In genomic region chr6:117857990-117858389, GRCm38 (mm10) we compare ENCODE assay signal across 16 mouse cellular contexts. TPM values are rescaled to one million over a fixed set of nuclear protein-coding genes. Genes with fewer than 3 reads are reported as not detected.
DNase-seq lines count a peak whose midpoint lies in the region; ATAC-seq and TF ChIP-seq lines count a peak whose summit lies in the region.
"Had no signal": no experiment of that assay in that cellular context is flagged by ENCODE, and none has a peak within 500 bp of the region (broad histone marks: within the 10 kb centered on the region; RNA-seq: fewer than 3 reads in every experiment).

No protein-coding gene starts in this region.

- no peaks in the 10 kb centered on the region for H3K9me3 ChIP-seq in midbrain, embryonic 14.5 days (ENCODE audit: control insufficient read depth, low read length)
- H3K9me3 ChIP-seq in midbrain, embryonic 16.5 days (replicated peaks; ENCODE audit: control insufficient read depth, low read length, poor library complexity, severe bottlenecking): no peaks in the 10 kb centered on the region
- H3K9me3 ChIP-seq: limb, embryonic 15.5 days had no signal

- no peaks in the 10 kb centered on the region for H3K4me1 ChIP-seq in kidney, adult 2 months (ENCODE audit: control insufficient read depth, insufficient read depth, low read length)
- no peaks in the 10 kb centered on the region for H3K4me1 ChIP-seq in midbrain, embryonic 14.5 days (ENCODE audit: control insufficient read depth, insufficient read depth, low read length)
- H3K4me1 ChIP-seq in midbrain, embryonic 16.5 days (ENCODE audit: control insufficient read depth, insufficient read depth, low read length): no peaks in the 10 kb centered on the region; the same call in 1 of the 2 replicates

- no peak for ATAC-seq in midbrain, embryonic 14.5 days (ENCODE audit: low FRiP score, low TSS enrichment)
- ATAC-seq in midbrain, embryonic 16.5 days: no peak
- ATAC-seq in Patski: no peak
- ATAC-seq: forebrain, embryonic 16.5 days had no signal

- TF ChIP-seq POLR2A in kidney, adult 2 months (IDR thresholded peaks at IDR 0.05; ENCODE audit: low read depth, low read length): no peak

- in situ Hi-C loops in Patski (cut with MboI; ENCODE audit: low pct_unique_long_range_greater_than_20kb): loop anchor here (25.0 kb wide), 1 partner anchor 529 kb away; no protein-coding TSS in a partner anchor

- no peak overlapping the region for H3K4me3 ChIP-seq in kidney, adult 2 months (ENCODE audit: insufficient read depth, low read depth, low read length)
- H3K4me3 ChIP-seq in midbrain, embryonic 14.5 days (replicated peaks; ENCODE audit: low read depth, low read length): no peak overlapping the region
- H3K4me3 ChIP-seq in midbrain, embryonic 16.5 days (ENCODE audit: low read depth, low read length): no peak overlapping the region
- H3K4me3 ChIP-seq: limb, embryonic 15.5 days; myocyte had no signal

- peak; percentile 35 for DNase-seq in kidney, adult 2 months
- DNase-seq in kidney, adult 8-10 months: no peak
- peak; percentile 21 for DNase-seq in midbrain, embryonic 14.5 days
- DNase-seq in Patski (ENCODE audit: low read depth, low spot score): no peak
- DNase-seq in naive thymus-derived CD4-positive, alpha-beta T cell, adult 2 months (ENCODE audit: low read depth): peak; percentile 34
- no peak for DNase-seq in cerebellum, adult 11 months
- DNase-seq: adrenal gland, postnatal 36 days; cerebellum, adult 11-12 months; embryo, embryonic 11 days; heart, postnatal 14 days; kidney, adult 11 months; layer of hippocampus, postnatal 36 days had no signal

- no peak overlapping the region for H3K4me2 ChIP-seq in midbrain, embryonic 14.5 days (ENCODE audit: low read length)
- no peak overlapping the region for H3K4me2 ChIP-seq in midbrain, embryonic 16.5 days (ENCODE audit: low read length)
- H3K4me2 ChIP-seq: limb, embryonic 15.5 days had no signal

- CTCF ChIA-PET in Patski (lab: Charles Lee): interaction anchor here (1.7 kb wide), 1 partner anchor 63 kb away, joined by 4 read pairs; no protein-coding TSS in a partner anchor

- no peak overlapping the region for H3K27ac ChIP-seq in kidney, adult 2 months (ENCODE audit: insufficient read depth, low read depth, low read length)
- no peak overlapping the region for H3K27ac ChIP-seq in midbrain, embryonic 14.5 days (replicated peaks; ENCODE audit: low read depth, low read length)
- H3K27ac ChIP-seq in midbrain, embryonic 16.5 days (ENCODE audit: low read length): no peak overlapping the region
- H3K27ac ChIP-seq: limb, embryonic 15.5 days had no signal

- H3K27me3 ChIP-seq in kidney, adult 2 months (replicated peaks; ENCODE audit: control insufficient read depth, insufficient read depth, low read length): no peaks in the 10 kb centered on the region
- H3K27me3 ChIP-seq in midbrain, embryonic 14.5 days (ENCODE audit: control insufficient read depth, insufficient read depth, low read length): no peaks in the 10 kb centered on the region
- no peaks in the 10 kb centered on the region for H3K27me3 ChIP-seq in midbrain, embryonic 16.5 days (ENCODE audit: control insufficient read depth, insufficient read depth, low read depth, low read length)
- H3K27me3 ChIP-seq in Patski: no peaks in the 10 kb centered on the region
- H3K27me3 ChIP-seq: limb, embryonic 15.5 days had no signal

- 75% methylated on average over 1 of the region's 1 CpGs for WGBS in kidney, adult 2 months
- WGBS in midbrain, embryonic 14.5 days: 91% methylated on average over 1 of the region's 1 CpGs
- 90% methylated on average over 1 of the region's 1 CpGs for WGBS in midbrain, embryonic 16.5 days

- POLR2A ChIA-PET in Patski (lab: Charles Lee): interaction anchor here (1.4 kb wide), 1 partner anchor 23 kb away, joined by 3 read pairs; no protein-coding TSS in a partner anchor

- TF ChIP-seq CTCF in kidney, adult 2 months (conservative IDR thresholded peaks at IDR 0.05; ENCODE audit: insufficient read depth, insufficient read length, low read depth, low read length): no peak
- TF ChIP-seq CTCF in Patski (IDR thresholded peaks at IDR 0.05): peak; percentile 27

- no peaks in the 10 kb centered on the region for H3K36me3 ChIP-seq in kidney, adult 2 months (ENCODE audit: control insufficient read depth, insufficient read depth, low read length)
- no peaks in the 10 kb centered on the region for H3K36me3 ChIP-seq in midbrain, embryonic 14.5 days (ENCODE audit: control insufficient read depth, insufficient read depth, low read length)
- H3K36me3 ChIP-seq in midbrain, embryonic 16.5 days (ENCODE audit: control insufficient read depth, insufficient read depth, low read length): no peaks in the 10 kb centered on the region
- H3K36me3 ChIP-seq: limb, embryonic 15.5 days had no signal

- no peak overlapping the region for H3K9ac ChIP-seq in midbrain, embryonic 14.5 days (replicated peaks; ENCODE audit: low read length)
- H3K9ac ChIP-seq in midbrain, embryonic 16.5 days (ENCODE audit: low read depth, low read length): no peak overlapping the region
- H3K9ac ChIP-seq: limb, embryonic 15.5 days had no signal

RNA-seq across cellular contexts. Expression of gene Zfp239, which starts 3.9 kb away (rescaled TPM):
- polyA plus RNA-seq in kidney, adult 2 months (2012; rRNA removed): 1.5 and 2.0 TPM in 2 replicates
- 10.1 and 13.2 TPM in 2 replicates for polyA plus RNA-seq in midbrain, embryonic 14.5 days (2014; fragmentation: Nextera tagmentation; extraction: Ambion mirVana)
- polyA plus RNA-seq in midbrain, embryonic 16.5 days (2015; fragmentation: Nextera tagmentation; extraction: Ambion mirVana): 16.8 and 17.9 TPM in 2 replicates
- 14.3 TPM for polyA plus RNA-seq in Patski (2021)

RNA-seq across cellular contexts. Expression of gene Zfp637, which starts 17.0 kb away (rescaled TPM):
- polyA plus RNA-seq in kidney, adult 2 months (2012; rRNA removed): 35.7 and 37.0 TPM in 2 replicates
- 152 and 165 TPM in 2 replicates for polyA plus RNA-seq in midbrain, embryonic 14.5 days (2014; fragmentation: Nextera tagmentation; extraction: Ambion mirVana)
- 138 and 141 TPM in 2 replicates for polyA plus RNA-seq in midbrain, embryonic 16.5 days (2015; fragmentation: Nextera tagmentation; extraction: Ambion mirVana)
- polyA plus RNA-seq in Patski (2021): 60.3 TPM

RNA-seq across cellular contexts. Expression of gene Hnrnpf, which starts 42.1 kb away (rescaled TPM):
- polyA plus RNA-seq in kidney, adult 2 months (2012; rRNA removed): 98.5 and 142 TPM in 2 replicates
- polyA plus RNA-seq in midbrain, embryonic 14.5 days (2014; fragmentation: Nextera tagmentation; extraction: Ambion mirVana): 215 and 312 TPM in 2 replicates
- 226 and 237 TPM in 2 replicates for polyA plus RNA-seq in midbrain, embryonic 16.5 days (2015; fragmentation: Nextera tagmentation; extraction: Ambion mirVana)
- 521 TPM for polyA plus RNA-seq in Patski (2021)

Comparison
In these comparisons a context has a peak if more than half of its experiments do, and no peak if none do; other contexts are left out.
1. DNase-seq: peak in kidney, adult 2 months (single experiment), midbrain, embryonic 14.5 days (single experiment) and naive thymus-derived CD4-positive, alpha-beta T cell, adult 2 months (single experiment); none in kidney, adult 8-10 months (0 of 2), Patski (single experiment) and cerebellum, adult 11 months (single experiment).